Mouse (Mus musculus): ENCODE results near the gene Txn1. TPM values are rescaled to one million over a fixed set of nuclear protein-coding genes. Genes with fewer than 3 reads are reported as not detected.

The Txn1 gene
- polyA plus RNA-seq, 1 experiment from 2014 or later, result 478 TPM

GRCm38 (mm10) chr4:57915216-57915965 lies 40.8 kb downstream of the Txn1 start:
- peaks cover 8% of the 10 kb centered on the region for H3K4me1 ChIP-seq (ENCODE audit: control insufficient read depth, insufficient read depth, low read length)
- no peaks in the 10 kb centered on the region for H3K9me3 ChIP-seq (ENCODE audit: control insufficient read depth, low read depth, low read length)
- whole genome bisulfite sequencing, result 32% methylated on average over 17 of the region's 17 CpGs
- peak overlapping the region; percentile 18; the same call in 1 of the 2 replicates for H3K9ac ChIP-seq (replicated peaks; ENCODE audit: low read depth, low read length)
- H3K4me2 ChIP-seq (replicated peaks; ENCODE audit: low read depth, low read length), result peak overlapping the region; percentile 38
- no peaks in the 10 kb centered on the region for H3K36me3 ChIP-seq (ENCODE audit: control insufficient read depth, insufficient read depth, low read length)
- H3K27ac ChIP-seq (ENCODE audit: low read length), result peak overlapping the region; percentile 86
- no peaks in the 10 kb centered on the region for H3K27me3 ChIP-seq (ENCODE audit: control insufficient read depth, insufficient read depth, low read length)
- peak overlapping the region; percentile 29 for H3K4me3 ChIP-seq (ENCODE audit: low read depth, low read length)
- 0 out of 2 replicates have a peak, but pooled peaks have one; percentile 59 for ATAC-seq (ENCODE audit: insufficient number of reproducible peaks, insufficient read depth, low FRiP score, low read depth)

GRCm38 (mm10) chr4:57914193-57915190 lies 41.7 kb downstream of the Txn1 start:
- Histone ChIP-seq H3K27me3 (ENCODE audit: control insufficient read depth, insufficient read depth, low read length) (no peaks in the 10 kb centered on the region), H3K9ac (replicated peaks; ENCODE audit: low read depth, low read length) (0 out of 2 replicates have a peak overlapping the region, but pooled peaks have one; percentile 14), H3K9me3 (ENCODE audit: control insufficient read depth, low read depth, low read length) (no peaks in the 10 kb centered on the region), H3K27ac (ENCODE audit: low read length) (peak overlapping the region; percentile 86), H3K36me3 (ENCODE audit: control insufficient read depth, insufficient read depth, low read length) (no peaks in the 10 kb centered on the region), H3K4me3 (ENCODE audit: low read depth, low read length) (peak overlapping the region; percentile 29), H3K4me1 (ENCODE audit: control insufficient read depth, insufficient read depth, low read length) (peaks cover 2% of the 10 kb centered on the region), H3K4me2 (replicated peaks; ENCODE audit: low read depth, low read length) (peak overlapping the region; percentile 38)
- 58% methylated on average over 9 of the region's 10 CpGs for WGBS
- peak; percentile 15; the same call in 1 of the 2 replicates for ATAC-seq (ENCODE audit: insufficient number of reproducible peaks, insufficient read depth, low FRiP score, low read depth)

GRCm38 (mm10) chr4:57913021-57913420 lies 43.2 kb downstream of the Txn1 start:
- Histone ChIP-seq H3K4me2 (replicated peaks; ENCODE audit: low read depth, low read length) (no peak overlapping the region), H3K27ac (ENCODE audit: low read length) (no peak overlapping the region), H3K36me3 (ENCODE audit: control insufficient read depth, insufficient read depth, low read length) (no peaks in the 10 kb centered on the region), H3K4me1 (ENCODE audit: control insufficient read depth, insufficient read depth, low read length) (no peaks in the 10 kb centered on the region; the same call in 1 of the 2 replicates), H3K27me3 (ENCODE audit: control insufficient read depth, insufficient read depth, low read length) (no peaks in the 10 kb centered on the region), H3K4me3 (ENCODE audit: low read depth, low read length) (no peak overlapping the region), H3K9ac (replicated peaks; ENCODE audit: low read depth, low read length) (no peak overlapping the region), H3K9me3 (ENCODE audit: control insufficient read depth, low read depth, low read length) (no peaks in the 10 kb centered on the region)
- ATAC-seq (ENCODE audit: insufficient number of reproducible peaks, insufficient read depth, low FRiP score, low read depth), result no peak

GRCm38 (mm10) chr4:57908860-57909259 lies 47.4 kb downstream of the Txn1 start:
- Histone ChIP-seq H3K9ac (replicated peaks; ENCODE audit: low read depth, low read length) (no peak overlapping the region), H3K9me3 (ENCODE audit: control insufficient read depth, low read depth, low read length) (no peaks in the 10 kb centered on the region), H3K36me3 (ENCODE audit: control insufficient read depth, insufficient read depth, low read length) (no peaks in the 10 kb centered on the region), H3K4me2 (replicated peaks; ENCODE audit: low read depth, low read length) (no peak overlapping the region), H3K27ac (ENCODE audit: low read length) (no peak overlapping the region), H3K4me1 (ENCODE audit: control insufficient read depth, insufficient read depth, low read length) (peaks cover 2% of the 10 kb centered on the region; the same call in 1 of the 2 replicates), H3K27me3 (ENCODE audit: control insufficient read depth, insufficient read depth, low read length) (no peaks in the 10 kb centered on the region), H3K4me3 (ENCODE audit: low read depth, low read length) (no peak overlapping the region)
- no peak for ATAC-seq (ENCODE audit: insufficient number of reproducible peaks, insufficient read depth, low FRiP score, low read depth)
- 72% methylated on average over 6 of the region's 6 CpGs for WGBS

GRCm38 (mm10) chr4:57906708-57907107 lies 49.5 kb downstream of the Txn1 start:
- Histone ChIP-seq H3K27me3 (ENCODE audit: control insufficient read depth, insufficient read depth, low read length) (no peaks in the 10 kb centered on the region), H3K4me2 (replicated peaks; ENCODE audit: low read depth, low read length) (no peak overlapping the region), H3K9me3 (ENCODE audit: control insufficient read depth, low read depth, low read length) (no peaks in the 10 kb centered on the region), H3K27ac (ENCODE audit: low read length) (no peak overlapping the region), H3K4me1 (ENCODE audit: control insufficient read depth, insufficient read depth, low read length) (peaks cover 2% of the 10 kb centered on the region; the same call in 1 of the 2 replicates), H3K36me3 (ENCODE audit: control insufficient read depth, insufficient read depth, low read length) (no peaks in the 10 kb centered on the region), H3K9ac (replicated peaks; ENCODE audit: low read depth, low read length) (no peak overlapping the region), H3K4me3 (ENCODE audit: low read depth, low read length) (no peak overlapping the region)
- 28% methylated on average over 2 of the region's 2 CpGs for WGBS
- no peak for ATAC-seq (ENCODE audit: insufficient number of reproducible peaks, insufficient read depth, low FRiP score, low read depth)

GRCm38 (mm10) chr4:57904638-57905037 lies 51.6 kb downstream of the Txn1 start:
- 25% methylated on average over 9 of the region's 9 CpGs for WGBS
- Histone ChIP-seq H3K4me1 (ENCODE audit: control insufficient read depth, insufficient read depth, low read length) (peaks cover 2% of the 10 kb centered on the region; the same call in 1 of the 2 replicates), H3K9ac (replicated peaks; ENCODE audit: low read depth, low read length) (no peak overlapping the region), H3K9me3 (ENCODE audit: control insufficient read depth, low read depth, low read length) (no peaks in the 10 kb centered on the region), H3K36me3 (ENCODE audit: control insufficient read depth, insufficient read depth, low read length) (no peaks in the 10 kb centered on the region), H3K27ac (ENCODE audit: low read length) (no peak overlapping the region), H3K27me3 (ENCODE audit: control insufficient read depth, insufficient read depth, low read length) (no peaks in the 10 kb centered on the region), H3K4me2 (replicated peaks; ENCODE audit: low read depth, low read length) (no peak overlapping the region), H3K4me3 (ENCODE audit: low read depth, low read length) (no peak overlapping the region)
- peak; percentile 44; the same call in 1 of the 2 replicates for ATAC-seq (ENCODE audit: insufficient number of reproducible peaks, insufficient read depth, low FRiP score, low read depth)

- peak; percentile 51; the same call in 1 of the 2 replicates for ATAC-seq (ENCODE audit: insufficient number of reproducible peaks, insufficient read depth, low FRiP score, low read depth)
- WGBS, result 7% methylated on average over 5 of the region's 5 CpGs
Measured at GRCm38 (mm10) chr4:57904211-57904610, 52.0 kb downstream of the Txn1 start.

GRCm38 (mm10) chr4:57902619-57903018 lies 53.6 kb downstream of the Txn1 start:
- H3K36me3 ChIP-seq (ENCODE audit: control insufficient read depth, insufficient read depth, low read length), result no peaks in the 10 kb centered on the region
- no peak for ATAC-seq (ENCODE audit: insufficient number of reproducible peaks, insufficient read depth, low FRiP score, low read depth)
- no peak overlapping the region for H3K4me3 ChIP-seq (ENCODE audit: low read depth, low read length)
- no peaks in the 10 kb centered on the region for H3K27me3 ChIP-seq (ENCODE audit: control insufficient read depth, insufficient read depth, low read length)
- no peak overlapping the region for H3K9ac ChIP-seq (replicated peaks; ENCODE audit: low read depth, low read length)
- H3K4me1 ChIP-seq (ENCODE audit: control insufficient read depth, insufficient read depth, low read length), result peaks cover 2% of the 10 kb centered on the region; the same call in 1 of the 2 replicates
- H3K4me2 ChIP-seq (replicated peaks; ENCODE audit: low read depth, low read length), result no peak overlapping the region
- no peaks in the 10 kb centered on the region for H3K9me3 ChIP-seq (ENCODE audit: control insufficient read depth, low read depth, low read length)
- 81% methylated on average over 5 of the region's 5 CpGs for WGBS
- no peak overlapping the region for H3K27ac ChIP-seq (ENCODE audit: low read length)

More at GRCm38 (mm10) chr4:57904211-57904610, 52.0 kb downstream of the Txn1 start:
- Histone ChIP-seq H3K4me1 (ENCODE audit: control insufficient read depth, insufficient read depth, low read length) (peaks cover 2% of the 10 kb centered on the region; the same call in 1 of the 2 replicates), H3K9ac (replicated peaks; ENCODE audit: low read depth, low read length) (no peak overlapping the region), H3K27me3 (ENCODE audit: control insufficient read depth, insufficient read depth, low read length) (no peaks in the 10 kb centered on the region), H3K9me3 (ENCODE audit: control insufficient read depth, low read depth, low read length) (no peaks in the 10 kb centered on the region), H3K4me2 (replicated peaks; ENCODE audit: low read depth, low read length) (no peak overlapping the region), H3K36me3 (ENCODE audit: control insufficient read depth, insufficient read depth, low read length) (no peaks in the 10 kb centered on the region), H3K4me3 (ENCODE audit: low read depth, low read length) (no peak overlapping the region), H3K27ac (ENCODE audit: low read length) (no peak overlapping the region)
